Mouse (Mus musculus) G1E (cell line): ENCODE data around the gene Tmub2. TPM values are rescaled to one million over a fixed set of nuclear protein-coding genes. Genes with fewer than 3 reads are reported as not detected.

Source experiments
- ATAC-seq: 2 replicates; pipeline ENCODE4 v1.8.0; 2016; ENCODE audit warnings: mild to moderate bottlenecking; ENCODE audit not compliant: insufficient number of reproducible peaks, poor library complexity, low FRiP score, severe bottlenecking; ENCODE audit errors: extremely low read depth
- DNase-seq: peaks from one replicate; pipeline ENCODE4 v3.0.0; 2012; ENCODE audit warnings: low spot score
- H3K27me3 ChIP-seq: 2 replicates; pipeline ENCODE4 v1.6.1; 2012; ENCODE audit warnings: mild to moderate bottlenecking, low read length, inconsistent platforms; ENCODE audit not compliant: insufficient read depth
- H3K36me3 ChIP-seq: replicated peaks from 2 replicates; pipeline ENCODE3; 2012; ENCODE audit warnings: mild to moderate bottlenecking, inconsistent platforms
- H3K4me1 ChIP-seq: 2 replicates; pipeline ENCODE4 v1.6.1; 2012; ENCODE audit warnings: low read depth, low read length, inconsistent platforms, mixed read lengths; ENCODE audit not compliant: insufficient read depth
- H3K4me3 ChIP-seq: 2 replicates; pipeline ENCODE4 v1.5.1; 2012; ENCODE audit warnings: low read depth, mild to moderate bottlenecking, inconsistent platforms, low read length, moderate library complexity, mixed read lengths
- H3K9me3 ChIP-seq: replicated peaks from 2 replicates; pipeline ENCODE4 v1.6.1; 2012; ENCODE audit warnings: inconsistent platforms
- CTCF ChIP-seq: IDR thresholded peaks from 2 replicates; pipeline ENCODE4 v1.5.1; 2012; ENCODE audit warnings: low read depth, low read length, inconsistent platforms, mixed read lengths
- GATA1 ChIP-seq: IDR thresholded peaks from 2 replicates; pipeline ENCODE4 v1.6.1; 2012; ENCODE audit warnings: borderline replicate concordance, low read length, inconsistent platforms, mixed read lengths
- GATA2 ChIP-seq: IDR thresholded peaks from 2 replicates; pipeline ENCODE4 v1.6.1; 2012; ENCODE audit warnings: low read depth, low read length, inconsistent platforms, borderline replicate concordance
- POLR2AphosphoS5 ChIP-seq: IDR thresholded peaks from 2 replicates; pipeline ENCODE4 v1.6.1; 2012; ENCODE audit warnings: low read depth, low read length, inconsistent platforms; ENCODE audit not compliant: insufficient replicate concordance
- TAL1 ChIP-seq: conservative IDR thresholded peaks from 2 replicates; pipeline ENCODE4 v1.6.1; 2012; ENCODE audit warnings: low read depth, low read length, inconsistent platforms, mixed read lengths
- polyA plus RNA-seq: library from polyadenylated mRNA; stranded (reverse); fragments of >175 nt; gene quantifications from 2 replicates; pipeline ENCODE4 v1.2.3, GENCODE M21; 2012
- total RNA-seq, 2 experiments: library from RNA; stranded (forward) in 1 of 2; stranded (reverse) in 1 of 2; fragments of 200-1000 nt in 1 of 2; fragments of >200 nt in 1 of 2; fragmentation: Nextera tagmentation in 1 of 2; gene quantifications; 2 replicates each; pipeline ENCODE4 v1.2.3; 2014 to 2017

The Tmub2 gene
- total and polyA plus RNA-seq, 3 experiments, result 17.9 to 30.3 (median 27.2) TPM

DNA sequence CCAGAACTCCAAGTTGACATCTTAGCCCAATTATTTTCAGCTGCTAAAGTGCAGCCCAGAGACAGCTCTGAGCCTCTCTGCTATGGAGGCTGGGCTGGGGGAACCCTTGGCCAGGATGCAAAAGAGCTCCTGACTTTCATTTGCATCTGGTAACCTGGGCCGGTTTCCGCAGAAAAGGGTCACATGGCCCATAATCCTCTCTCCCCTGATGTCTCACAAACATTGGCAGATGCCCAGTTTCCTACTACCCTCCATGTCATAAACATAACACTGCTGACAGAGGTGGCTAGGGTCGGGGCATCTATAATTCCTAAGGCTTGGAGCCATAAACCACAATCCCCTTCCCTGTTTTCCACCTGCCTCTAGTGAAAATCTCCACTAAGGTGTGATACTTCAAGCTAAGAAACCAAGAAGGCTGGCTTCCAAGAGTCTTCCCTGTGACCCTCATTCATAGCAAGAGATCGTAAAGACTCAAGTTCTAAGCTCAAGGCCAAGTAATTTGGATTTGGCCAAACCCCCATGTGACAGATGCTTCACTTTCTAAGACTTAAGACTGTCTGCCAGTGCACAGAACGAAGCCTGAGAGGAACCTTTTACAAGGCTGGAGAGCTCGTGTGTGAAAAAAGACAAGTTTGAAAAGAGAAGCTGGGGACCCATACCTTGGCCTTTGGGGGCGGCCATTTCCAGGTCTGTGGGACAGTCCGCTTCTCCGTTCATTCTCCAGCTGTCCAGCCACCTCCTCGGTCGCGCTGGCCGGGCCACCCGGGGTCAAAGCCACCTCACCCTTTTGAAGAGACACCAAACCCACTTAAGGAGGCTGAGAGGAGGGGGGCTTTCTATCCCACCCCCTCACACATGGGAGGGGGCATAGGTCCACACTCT is 31.2 kb downstream of the Tmub2 start:
- Histone ChIP-seq H3K36me3 (peaks cover 53% of the 10 kb centered on the region), H3K4me1 (peaks cover 67% of the 10 kb centered on the region), H3K4me3 (peak overlapping the region; percentile 89), H3K9me3 (no peaks in the 10 kb centered on the region), H3K27me3 (peaks cover 5% of the 10 kb centered on the region)
- TF ChIP-seq GATA2 (no peak), POLR2AphosphoS5 (no peak), CTCF (no peak)
- no peak for DNase-seq
- no peak for ATAC-seq

DNA sequence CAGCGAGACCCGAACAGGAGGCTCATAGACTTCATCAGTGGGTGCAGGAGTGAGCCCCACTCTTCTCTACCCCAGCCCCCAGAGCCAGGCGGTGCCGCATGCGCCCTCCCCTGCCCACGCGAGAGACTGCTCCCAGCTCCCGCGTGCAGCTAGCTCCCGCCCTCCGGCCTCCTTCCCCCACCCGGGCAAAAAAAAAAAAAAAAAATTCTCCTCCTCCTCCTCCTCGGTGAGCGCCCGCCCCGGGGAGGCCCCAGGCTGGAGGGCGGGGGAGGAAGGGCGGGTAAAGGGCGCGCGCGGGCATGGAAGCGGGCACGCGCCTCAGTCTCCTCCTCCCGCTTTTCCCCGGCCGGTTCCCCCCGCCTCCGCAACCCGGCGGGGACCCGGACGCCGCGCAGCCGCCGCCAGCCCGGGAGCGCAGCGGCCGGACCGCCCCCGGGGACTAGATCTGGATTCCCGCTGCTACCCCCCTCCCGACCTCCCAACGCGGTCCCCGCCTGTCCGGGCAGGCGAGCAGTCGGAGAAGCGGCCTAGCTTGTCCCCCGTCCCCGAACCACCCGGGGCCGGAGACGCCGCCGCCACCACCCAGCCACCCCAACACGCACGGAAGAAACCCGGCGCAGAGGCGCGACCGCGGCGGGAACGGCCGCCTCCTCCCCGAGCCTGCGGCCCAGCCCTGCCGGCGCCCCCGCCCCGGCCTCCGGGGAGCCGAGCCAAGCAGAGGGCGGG is 32.0 kb downstream of the Tmub2 start:
- Histone ChIP-seq H3K9me3 (no peaks in the 10 kb centered on the region), H3K36me3 (peaks cover 45% of the 10 kb centered on the region), H3K27me3 (peaks cover 6% of the 10 kb centered on the region), H3K4me3 (peak overlapping the region; percentile 89), H3K4me1 (peaks cover 59% of the 10 kb centered on the region)
- TF ChIP-seq GATA1 (no peak), TAL1 (no peak), GATA2 (no peak), POLR2AphosphoS5 (no peak), CTCF (no peak)
- DNase-seq (peak; percentile 78), ATAC-seq (peak; percentile 59; the same call in 1 of the 2 replicates)

GRCm38 (mm10) chr11:102317298-102317900 is 32.7 kb downstream of the Tmub2 start:
- TF ChIP-seq GATA1 (no peak), CTCF (no peak)
- H3K9me3 ChIP-seq, result no peaks in the 10 kb centered on the region
- no peak for ATAC-seq

GRCm38 (mm10) chr11:102317901-102318575 is 33.3 kb downstream of the Tmub2 start:
- peaks cover 47% of the 10 kb centered on the region for H3K4me1 ChIP-seq
- peaks cover 16% of the 10 kb centered on the region for H3K27me3 ChIP-seq
- no peaks in the 10 kb centered on the region for H3K9me3 ChIP-seq
- no peak for TF ChIP-seq CTCF
- ATAC-seq (no peak), DNase-seq (peak; percentile 78)
- H3K4me3 ChIP-seq, result peak overlapping the region; percentile 89
- peaks cover 32% of the 10 kb centered on the region for H3K36me3 ChIP-seq

More at GRCm38 (mm10) chr11:102317298-102317900, 32.7 kb downstream of the Tmub2 start:
- peak; percentile 69 for DNase-seq
- H3K27me3 ChIP-seq, result peaks cover 12% of the 10 kb centered on the region
- H3K4me1 ChIP-seq, result peaks cover 53% of the 10 kb centered on the region
- peaks cover 38% of the 10 kb centered on the region for H3K36me3 ChIP-seq
- peak overlapping the region; percentile 89 for H3K4me3 ChIP-seq

- peaks cover 23% of the 10 kb centered on the region for H3K27me3 ChIP-seq
- H3K4me1 ChIP-seq, result peaks cover 41% of the 10 kb centered on the region
- peaks cover 24% of the 10 kb centered on the region for H3K36me3 ChIP-seq
- TF ChIP-seq TAL1 (no peak), CTCF (no peak), POLR2AphosphoS5 (no peak), GATA1 (no peak), GATA2 (no peak)
- no peaks in the 10 kb centered on the region for H3K9me3 ChIP-seq
- no peak for ATAC-seq
- DNase-seq, result peak; percentile 67
- peak overlapping the region; percentile 89 for H3K4me3 ChIP-seq
Measured at GRCm38 (mm10) chr11:102318576-102319409, 34.1 kb downstream of the Tmub2 start.

DNA sequence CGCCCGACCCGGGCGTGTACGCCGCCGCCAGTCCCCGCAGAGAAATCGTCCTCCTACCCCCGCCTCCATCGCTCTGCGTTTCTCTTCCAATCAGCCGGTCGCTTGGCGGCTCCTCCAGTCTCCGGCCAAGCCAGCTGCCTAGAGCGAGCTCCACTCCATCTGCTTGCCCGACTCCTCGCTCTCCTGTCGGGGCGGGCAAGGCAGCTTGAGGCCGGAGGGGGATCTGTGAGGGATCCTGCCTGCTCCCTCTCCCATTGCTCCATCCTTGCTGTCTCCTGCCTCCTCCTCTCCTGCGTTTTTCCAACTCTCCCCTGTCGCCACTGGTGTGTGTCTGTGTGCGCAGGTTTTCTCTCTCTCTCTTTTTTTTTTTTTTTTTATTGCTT is 34.7 kb downstream of the Tmub2 start, which contains the start of gene Ubtf:
Ubtf (minus strand) TSS at position 333 of the 383 bp plus-strand sequence.
- H3K9me3 ChIP-seq, result no peaks in the 10 kb centered on the region
- peaks cover 18% of the 10 kb centered on the region for H3K36me3 ChIP-seq
- peak; percentile 69 for DNase-seq

More for the DNA sequence above, 34.7 kb downstream of the Tmub2 start, which contains the start of gene Ubtf:
- peak within 1 kb of the TSS; percentile 89 for H3K4me3 ChIP-seq
- ATAC-seq, result no peak
- H3K4me1 ChIP-seq, result peaks cover 35% of the 10 kb centered on the region
- H3K27me3 ChIP-seq, result peaks cover 27% of the 10 kb centered on the region
- TF ChIP-seq POLR2AphosphoS5 (no peak), TAL1 (no peak), GATA1 (no peak), GATA2 (no peak)
